Mouse (Mus musculus) liver, adult (tissue): Measurements from ENCODE around the gene Odf3.
A peak's percentile ranks its signal among the peaks of the same experiment; 100 is the strongest.

ENCODE experiments used
- GATA4 ChIP-seq: IDR thresholded peaks from 2 replicates; pipeline ENCODE4 v1.6.1; 2014; ENCODE audit warnings: mild to moderate bottlenecking, low read length; ENCODE audit not compliant: insufficient replicate concordance

Gene Odf3

GRCm38 (mm10) chr7:140856785-140857549 is 9.4 kb downstream of the Odf3 start, which contains the start of gene Ric8a:
Gene Ric8a (plus strand): TSS chr7:140856957.
- peak; percentile 33; the same call in 1 of the 2 replicates for TF ChIP-seq GATA4

GRCm38 (mm10) chr7:140857550-140858505 is 10.2 kb downstream of the Odf3 start, which contains the start of gene Bet1l:
Gene Bet1l (minus strand): TSS chr7:140857577.
- TF ChIP-seq GATA4, result no peak

GRCm38 (mm10) chr7:140858746-140859145 is 11.1 kb downstream of the Odf3 start:
- TF ChIP-seq GATA4, result no peak

GRCm38 (mm10) chr7:140859997-140860396 is 12.4 kb downstream of the Odf3 start:
- no peak for TF ChIP-seq GATA4

GRCm38 (mm10) chr7:140860728-140861127 is 13.1 kb downstream of the Odf3 start:
- TF ChIP-seq GATA4, result no peak

GRCm38 (mm10) chr7:140864761-140865160 is 17.2 kb downstream of the Odf3 start:
- TF ChIP-seq GATA4, result no peak

- no peak for TF ChIP-seq GATA4
Observed at GRCm38 (mm10) chr7:140874224-140874623, 26.6 kb downstream of the Odf3 start.

- TF ChIP-seq GATA4, result no peak
Observed at GRCm38 (mm10) chr7:140877364-140877763, 29.8 kb downstream of the Odf3 start.

- no peak for TF ChIP-seq GATA4
Observed at GRCm38 (mm10) chr7:140879355-140879754, 31.8 kb downstream of the Odf3 start.

GRCm38 (mm10) chr7:140880419-140880818 is 32.8 kb downstream of the Odf3 start:
- TF ChIP-seq GATA4, result no peak

GRCm38 (mm10) chr7:140880865-140881515 is 33.4 kb downstream of the Odf3 start:
- TF ChIP-seq GATA4, result no peak

GRCm38 (mm10) chr7:140881696-140882468 is 34.3 kb downstream of the Odf3 start, which contains the start of the genes Psmd13 and Sirt3:
Gene Psmd13 (plus strand): TSS chr7:140881968.
Gene Sirt3 (minus strand): TSS chr7:140882309.
- no peak for TF ChIP-seq GATA4

- TF ChIP-seq GATA4, result no peak
Observed at GRCm38 (mm10) chr7:140882469-140882803, 34.8 kb downstream of the Odf3 start.

GRCm38 (mm10) chr7:140894031-140894430 is 46.4 kb downstream of the Odf3 start:
- TF ChIP-seq GATA4, result no peak
